Mouse (Mus musculus): ENCODE results near the gene Cel.

- TF ChIP-seq POLR2A (IDR thresholded peaks at IDR 0.05; ENCODE audit: borderline replicate concordance, control insufficient read depth, low read depth, low read length) (no peak), CTCF (IDR thresholded peaks at IDR 0.05; ENCODE audit: control insufficient read depth, insufficient read depth, low read length) (no peak)
These were observed 40.3 kb upstream of the Cel start for GRCm38 (mm10) chr2:28603542-28603941.

Measured in bone marrow, adult 2 months (tissue).